Mouse (Mus musculus) MEL (cell line): Measurements from ENCODE around the gene Erg.

Source experiments
- CTCF ChIP-seq, 3 experiments: IDR thresholded peaks in 2 of 3; conservative IDR thresholded peaks in 1 of 3; 2 replicates each; pipeline ENCODE4 v1.5.1; 2011 to 2012; ENCODE audit warnings: low read length in 3 of 3, low read depth in 2 of 3, mild to moderate bottlenecking in 2 of 3, improper control_type of control experiment in 1 of 3, inconsistent platforms in 1 of 3, mixed read lengths in 1 of 3, moderate library complexity in 1 of 3; ENCODE audit not compliant: control insufficient read depth in 1 of 3, insufficient read depth in 1 of 3, poor library complexity in 1 of 3, severe bottlenecking in 1 of 3
- E2F4 ChIP-seq: IDR thresholded peaks from 2 replicates; pipeline ENCODE4 v1.6.1; 2011; ENCODE audit warnings: low read depth, low read length, improper control_type of control experiment, borderline replicate concordance
- GABPA ChIP-seq: IDR thresholded peaks from 2 replicates; pipeline ENCODE4 v1.6.1; 2012; ENCODE audit warnings: low read depth, mild to moderate bottlenecking, inconsistent platforms, low read length, improper control_type of control experiment, moderate library complexity
- KAT2A ChIP-seq: conservative IDR thresholded peaks from 2 replicates; pipeline ENCODE4 v1.6.1; 2012; ENCODE audit warnings: low read depth, low read length, improper control_type of control experiment, inconsistent platforms
- MAX ChIP-seq: IDR thresholded peaks from 2 replicates; pipeline ENCODE4 v1.6.1; 2011; ENCODE audit warnings: low read length, improper control_type of control experiment
- POLR2A ChIP-seq, 2 experiments: IDR thresholded peaks; 2 replicates each; pipeline ENCODE4 v1.6.1; 2011 to 2012; ENCODE audit warnings: low read length in 2 of 2, mild to moderate bottlenecking in 2 of 2, control low read depth in 1 of 2, improper control_type of control experiment in 1 of 2, low read depth in 1 of 2, moderate library complexity in 1 of 2; ENCODE audit not compliant: control insufficient read depth in 1 of 2, insufficient read depth in 1 of 2, poor library complexity in 1 of 2
- SMC3 ChIP-seq: IDR thresholded peaks from 2 replicates; pipeline ENCODE4 v1.6.1; 2011; ENCODE audit warnings: low read depth, low read length, improper control_type of control experiment
- TCF12 ChIP-seq: IDR thresholded peaks from 2 replicates; pipeline ENCODE4 v1.6.1; 2014; ENCODE audit warnings: low read depth, mild to moderate bottlenecking, inconsistent platforms, low read length, improper control_type of control experiment, moderate library complexity

- TF ChIP-seq KAT2A (no peak), MAX (no peak), SMC3 (no peak), POLR2A (IDR thresholded peaks at IDR 0.05; ENCODE audit: control insufficient read depth in 1 of 2, insufficient read depth in 1 of 2, low read depth in 1 of 2, low read length in 2 of 2, poor library complexity in 1 of 2) (no peak), E2F4 (no peak), TCF12 (no peak), GABPA (no peak), CTCF (IDR thresholded peaks at IDR 0.05 in 2 of 3, conservative IDR thresholded peaks at IDR 0.05 in 1 of 3; ENCODE audit: control insufficient read depth in 1 of 3, insufficient read depth in 1 of 3, low read depth in 2 of 3, low read length in 3 of 3, poor library complexity in 1 of 3, severe bottlenecking in 1 of 3) (no peak)
These were observed 171.0 kb downstream of the Erg start for GRCm38 (mm10) chr16:95415372-95415771.
